Mouse (Mus musculus) thymus, adult 2 months (tissue): ENCODE measurements around the gene Gprc5b. TPM values are rescaled to one million over a fixed set of nuclear protein-coding genes. Genes with fewer than 3 reads are reported as not detected.
A peak's percentile ranks its signal among the peaks of the same experiment; 100 is the strongest.

Experiments
- DNase-seq: peaks from one replicate; pipeline ENCODE4 v3.0.0; 2021
- H3K27ac ChIP-seq: fragments of 200-500 bp; 2 replicates; pipeline ENCODE4 v1.5.1; 2012; ENCODE audit warnings: low read length, control low read depth; ENCODE audit not compliant: control insufficient read depth, insufficient read depth
- H3K27me3 ChIP-seq: fragments of 200-500 bp; 2 replicates; pipeline ENCODE4 v1.6.1; 2012; ENCODE audit warnings: mild to moderate bottlenecking, low read length, moderate library complexity, mixed read lengths; ENCODE audit not compliant: control insufficient read depth, insufficient read depth
- H3K36me3 ChIP-seq: fragments of 200-500 bp; 2 replicates; pipeline ENCODE4 v1.6.1; 2012; ENCODE audit warnings: mild to moderate bottlenecking, low read length, moderate library complexity; ENCODE audit not compliant: control insufficient read depth, insufficient read depth
- H3K4me1 ChIP-seq: fragments of 200-500 bp; replicated peaks from 2 replicates; pipeline ENCODE4 v1.6.1; 2012; ENCODE audit warnings: low read length; ENCODE audit not compliant: control insufficient read depth, insufficient read depth
- H3K4me3 ChIP-seq: fragments of 200-500 bp; 2 replicates; pipeline ENCODE4 v1.5.1; 2012; ENCODE audit warnings: mild to moderate bottlenecking, low read length, control low read depth, moderate library complexity; ENCODE audit not compliant: control insufficient read depth, insufficient read depth
- CTCF ChIP-seq: fragments of 200-500 bp; IDR thresholded peaks from 2 replicates; pipeline ENCODE4 v1.5.1; 2012; ENCODE audit warnings: mild to moderate bottlenecking, control low read depth, low read length, moderate library complexity, borderline replicate concordance; ENCODE audit not compliant: control insufficient read depth, poor library complexity, insufficient read depth; ENCODE audit errors: extremely low read depth
- POLR2A ChIP-seq: fragments of 200-500 bp; IDR thresholded peaks from 2 replicates; pipeline ENCODE4 v1.6.1; 2012; ENCODE audit warnings: mild to moderate bottlenecking, low read length, control low read depth, moderate library complexity; ENCODE audit not compliant: control insufficient read depth, poor library complexity, insufficient read depth; ENCODE audit errors: extremely low read depth
- WGBS: fragments of 180-500 bp; shearing (Covaris S2); methylation state at CpG from one replicate; pipeline ENCODE4 v1.1.7; 2018; 5-methylcytosine and 5-hydroxymethylcytosine counted together
- polyA plus RNA-seq: library from polyadenylated mRNA; depleted of rRNA; stranded (reverse); fragments of >200 nt; gene quantifications from 2 replicates; pipeline ENCODE4 v1.2.3, GENCODE M21; 2012

Gprc5b gene
- polyA plus RNA-seq, 1 experiment = 15.2 TPM

DNA sequence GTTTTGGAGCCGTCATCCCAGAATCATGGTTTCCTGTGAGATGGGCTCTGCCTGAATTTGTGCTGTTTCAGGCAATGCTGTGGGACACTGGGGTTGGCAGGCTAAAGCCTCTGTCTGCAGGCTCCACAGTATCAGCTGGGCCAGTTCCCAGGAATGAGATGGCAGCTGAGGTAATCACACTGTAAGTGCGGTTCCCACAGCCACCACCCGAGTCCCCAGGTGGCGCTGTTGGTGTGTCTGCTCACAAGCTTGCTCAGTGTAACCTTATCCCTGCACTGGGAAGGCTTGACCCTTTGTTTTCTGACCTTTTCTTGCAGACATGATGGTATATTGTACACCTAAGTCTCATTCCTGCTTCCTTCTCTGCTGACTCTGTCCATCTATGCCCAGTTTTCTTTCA lies 24.5 kb upstream of the Gprc5b start:
- H3K27ac ChIP-seq = no peak overlapping the region
- peak; percentile 10 for DNase-seq
- H3K4me1 ChIP-seq = no peaks in the 10 kb centered on the region
- TF ChIP-seq POLR2A (no peak), CTCF (0 out of 2 replicates have a peak, but pooled peaks have one; percentile 25)
- WGBS = 22% methylated on average over 4 of the region's 4 CpGs
- no peaks in the 10 kb centered on the region for H3K36me3 ChIP-seq
- no peaks in the 10 kb centered on the region for H3K27me3 ChIP-seq
- H3K4me3 ChIP-seq = no peak overlapping the region

- no peaks in the 10 kb centered on the region for H3K27me3 ChIP-seq
- no peak overlapping the region for H3K4me3 ChIP-seq
- 6% methylated on average over 3 of the region's 3 CpGs for WGBS
- DNase-seq = no peak
- H3K27ac ChIP-seq = no peak overlapping the region
- no peaks in the 10 kb centered on the region for H3K4me1 ChIP-seq
- no peak for TF ChIP-seq CTCF
- TF ChIP-seq POLR2A = no peak
- no peaks in the 10 kb centered on the region for H3K36me3 ChIP-seq
These were observed 20.7 kb upstream of the Gprc5b start for GRCm38 (mm10) chr7:119015736-119016135.

DNA sequence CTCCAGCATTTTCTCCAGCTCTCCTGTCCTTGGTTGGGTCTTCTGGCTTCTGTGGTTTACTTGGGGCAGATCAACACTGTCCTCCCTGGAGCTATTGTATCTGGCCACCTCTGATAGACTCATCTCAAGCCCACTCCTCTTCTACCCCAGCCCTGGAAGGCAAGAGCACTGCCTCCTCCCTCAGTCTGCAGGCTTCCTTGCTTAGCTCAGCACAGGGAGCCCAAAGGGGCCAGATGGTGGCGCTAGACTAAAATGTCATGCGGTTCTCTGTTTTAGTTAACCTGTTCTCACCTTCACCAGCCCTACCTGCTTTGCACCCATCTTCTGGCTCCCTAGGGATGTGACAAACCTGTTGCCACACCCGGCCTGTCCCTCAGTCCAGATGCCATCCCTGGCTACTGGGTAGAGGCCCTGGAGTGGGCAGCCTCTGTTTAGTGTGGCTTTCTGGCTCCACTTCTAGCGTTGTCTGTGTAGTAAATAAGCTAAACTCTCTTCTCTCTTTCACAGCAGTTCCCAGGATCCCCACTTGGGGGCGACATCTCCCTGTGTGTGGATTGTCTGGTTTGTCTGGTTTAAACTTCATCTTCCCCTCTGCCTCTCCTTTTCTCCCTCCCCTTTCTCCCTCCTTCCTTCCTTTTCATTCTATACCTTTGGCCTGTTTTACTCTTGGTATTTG lies 16.0 kb upstream of the Gprc5b start:
- TF ChIP-seq POLR2A (no peak), CTCF (0 out of 2 replicates have a peak, but pooled peaks have one; percentile 40)
- peak; percentile 64 for DNase-seq
- H3K4me3 ChIP-seq = no peak overlapping the region
- WGBS = 18% methylated on average over 5 of the region's 5 CpGs
- H3K27me3 ChIP-seq = no peaks in the 10 kb centered on the region
- H3K27ac ChIP-seq = no peak overlapping the region
- no peaks in the 10 kb centered on the region for H3K36me3 ChIP-seq
- no peaks in the 10 kb centered on the region for H3K4me1 ChIP-seq

DNA sequence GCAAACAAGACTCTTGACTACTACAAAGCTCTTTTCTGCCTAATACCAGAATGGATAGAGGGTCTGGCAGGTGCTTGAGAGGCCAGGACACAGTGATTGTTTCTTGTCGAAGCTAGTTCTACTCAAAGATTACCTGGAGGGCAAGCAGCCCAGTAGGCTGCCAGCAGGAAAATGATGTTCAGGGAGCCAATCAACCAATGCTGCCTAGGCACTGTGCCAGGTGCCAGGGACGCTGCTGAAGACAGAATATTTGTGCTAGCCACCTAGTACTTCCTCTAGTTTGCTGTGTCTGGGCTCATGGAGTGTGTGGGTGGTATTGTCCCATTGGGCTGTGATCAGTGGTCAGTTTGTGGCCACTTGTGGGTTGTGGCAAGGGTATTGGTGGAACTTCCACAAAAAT lies 7.5 kb upstream of the Gprc5b start:
- H3K27me3 ChIP-seq = no peaks in the 10 kb centered on the region
- no peaks in the 10 kb centered on the region for H3K4me1 ChIP-seq
- no peak overlapping the region for H3K4me3 ChIP-seq
- TF ChIP-seq CTCF = no peak
- TF ChIP-seq POLR2A = no peak
- WGBS = 30% methylated on average over 2 of the region's 2 CpGs
- H3K27ac ChIP-seq = no peak overlapping the region
- no peak for DNase-seq
- H3K36me3 ChIP-seq = no peaks in the 10 kb centered on the region

DNA sequence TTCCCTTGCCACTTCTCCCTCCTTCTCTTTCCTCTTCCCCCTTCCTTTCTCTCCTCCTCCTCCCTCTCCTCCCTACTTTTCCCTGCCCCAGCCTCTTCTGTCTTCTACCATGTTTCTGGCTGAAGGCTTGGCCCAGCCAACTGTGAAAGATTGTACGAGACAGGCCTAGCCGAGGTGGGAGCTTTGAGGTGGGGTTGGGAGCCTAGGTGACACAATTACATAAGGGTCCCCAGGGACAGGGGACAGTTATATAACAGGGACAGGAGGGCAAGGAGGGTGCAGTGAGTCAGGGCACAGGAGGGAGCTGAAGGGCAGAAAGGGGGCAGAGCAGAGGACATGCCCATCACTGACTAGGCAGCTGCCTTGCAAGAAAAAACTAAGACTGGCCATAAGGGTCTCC lies 7.0 kb upstream of the Gprc5b start:
- DNase-seq = no peak
- 73% methylated on average over 2 of the region's 2 CpGs for WGBS
- Histone ChIP-seq H3K4me3 (no peak overlapping the region), H3K27ac (no peak overlapping the region), H3K36me3 (no peaks in the 10 kb centered on the region), H3K4me1 (no peaks in the 10 kb centered on the region), H3K27me3 (no peaks in the 10 kb centered on the region)
- TF ChIP-seq POLR2A (no peak), CTCF (no peak)

- Histone ChIP-seq H3K4me1 (peaks cover 7% of the 10 kb centered on the region; the same call in 1 of the 2 replicates), H3K36me3 (no peaks in the 10 kb centered on the region), H3K27me3 (0 out of 2 replicates have a peak, but pooled peaks cover under 1% of the 10 kb centered on the region), H3K4me3 (no peak overlapping the region), H3K27ac (no peak overlapping the region)
- TF ChIP-seq POLR2A = no peak
- no peak for TF ChIP-seq CTCF
- 89% methylated on average over 2 of the region's 2 CpGs for WGBS
- DNase-seq = no peak
These were observed 4.8 kb upstream of the Gprc5b start for GRCm38 (mm10) chr7:118999857-119000256.
